Mouse (Mus musculus): ENCODE measurements around the gene Ppm1l. TPM values are rescaled to one million over a fixed set of nuclear protein-coding genes. Genes with fewer than 3 reads are reported as not detected.
"Not testable (repeated sequence)": the region's sequence is repeated elsewhere in the genome, so short reads cannot be mapped to it uniquely, and the experiment has no call there.

Ppm1l gene
- total RNA-seq, 2 experiments from 2014 or later: 1.5 to 2.2 TPM

DNA sequence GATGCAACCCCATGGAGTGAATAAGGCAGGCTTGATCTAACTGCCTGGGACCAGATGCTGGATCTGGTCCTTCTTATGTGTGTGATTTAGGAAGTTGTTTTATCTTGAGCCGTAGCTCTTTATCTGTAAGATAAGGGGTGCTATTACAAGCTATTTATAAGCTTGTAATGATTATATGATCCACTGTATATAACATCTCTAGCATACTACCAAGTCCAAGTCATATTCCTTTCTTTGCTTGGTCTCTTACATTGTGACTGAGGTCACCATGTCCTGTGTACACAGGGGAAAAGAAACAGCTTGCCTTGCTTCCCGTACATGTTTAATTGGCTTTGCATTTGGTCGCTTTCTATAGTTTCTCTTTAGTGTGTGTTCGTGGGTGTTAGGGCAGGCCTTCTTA, 46.2 kb downstream of the Ppm1l start:
- no peak for ATAC-seq (replicated peaks; ENCODE audit: poor library complexity)

GRCm38 (mm10) chr3:69364151-69364550, 47.5 kb downstream of the Ppm1l start:
- no peak for ATAC-seq (replicated peaks; ENCODE audit: poor library complexity)

DNA sequence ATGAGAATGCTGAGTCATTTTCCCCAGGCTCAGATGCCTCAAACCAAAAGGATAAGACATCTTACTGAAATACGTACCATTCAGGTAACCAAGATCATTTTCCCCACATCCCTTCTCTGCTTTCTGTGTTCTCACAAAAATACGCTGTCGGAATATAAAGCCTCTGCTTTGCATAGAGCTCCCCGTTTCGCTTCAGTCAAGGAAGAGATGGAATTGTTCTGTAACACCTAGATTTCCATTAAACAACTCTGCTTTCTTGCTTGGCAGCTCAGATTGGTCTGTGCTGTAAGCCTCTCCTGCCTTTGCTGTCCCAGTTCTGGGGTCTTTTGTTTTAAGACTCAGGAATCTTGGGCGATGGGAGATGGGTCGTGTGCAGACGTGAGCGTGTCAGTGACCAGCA, 51.3 kb downstream of the Ppm1l start:
- ATAC-seq (replicated peaks; ENCODE audit: poor library complexity): no peak

DNA sequence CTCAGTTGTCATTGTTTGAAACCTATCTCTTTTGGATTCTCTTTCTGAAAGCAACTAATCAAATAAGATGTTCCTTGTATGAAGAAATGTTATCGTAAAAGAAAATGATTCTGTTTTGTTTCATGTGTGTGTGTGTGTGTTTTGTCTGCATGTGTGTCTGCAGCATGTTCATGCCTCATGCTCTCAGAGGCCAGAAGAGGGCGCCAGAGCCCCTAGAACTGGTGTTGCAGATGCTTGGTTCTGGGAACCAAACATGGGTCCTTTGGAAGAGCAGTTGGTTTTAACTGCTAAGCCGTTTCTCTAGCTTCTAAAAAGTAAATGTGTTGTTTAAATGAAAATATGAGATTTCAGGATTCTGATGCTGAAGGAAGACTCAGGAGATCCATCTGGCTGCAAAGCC, 56.1 kb downstream of the Ppm1l start:
- ATAC-seq (replicated peaks; ENCODE audit: poor library complexity): no peak

- ATAC-seq (replicated peaks; ENCODE audit: poor library complexity): peak; percentile 96
These were observed 57.1 kb downstream of the Ppm1l start for GRCm38 (mm10) chr3:69373544-69374306.

DNA sequence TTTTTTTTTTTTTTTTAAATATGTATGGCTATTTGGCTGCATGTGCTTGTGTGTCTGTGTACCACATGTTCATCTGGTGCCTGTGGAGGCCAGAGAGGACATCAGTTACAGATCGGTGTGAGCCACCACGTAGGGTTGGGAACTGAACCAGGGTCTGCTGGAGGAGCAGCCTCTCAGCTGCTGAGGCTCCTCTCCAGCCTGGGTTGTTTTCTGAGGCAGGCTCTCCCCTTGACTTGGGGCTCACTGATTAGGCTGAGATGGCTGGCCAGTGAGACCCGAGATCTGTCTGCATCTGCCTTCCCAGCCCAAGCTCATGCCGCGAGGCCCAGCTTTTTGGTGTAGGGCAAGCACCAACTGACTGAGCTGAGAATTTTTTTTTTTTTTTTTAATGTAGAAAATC, 57.9 kb downstream of the Ppm1l start:
- peak; percentile 35 for ATAC-seq (replicated peaks; ENCODE audit: poor library complexity)

DNA sequence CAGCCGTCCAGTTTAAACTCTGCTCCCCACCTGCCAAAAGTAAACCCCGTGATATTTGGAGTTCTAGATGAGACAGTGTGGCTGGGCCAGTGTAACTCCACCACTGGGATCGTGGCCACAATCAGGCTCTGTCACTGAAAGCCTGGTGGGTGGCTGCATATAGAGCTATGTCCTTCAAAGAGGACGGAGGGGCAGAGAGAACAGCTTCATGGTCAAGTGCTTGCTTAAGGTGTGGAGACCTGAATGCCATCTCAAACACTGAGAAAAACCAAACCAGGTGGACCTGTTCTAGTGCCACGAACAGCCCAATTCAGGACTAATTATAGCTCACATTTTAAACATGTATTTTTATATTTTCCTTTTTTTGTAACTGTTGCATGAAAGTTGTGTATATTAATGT, 58.3 kb downstream of the Ppm1l start:
- ATAC-seq (replicated peaks; ENCODE audit: poor library complexity): no peak

DNA sequence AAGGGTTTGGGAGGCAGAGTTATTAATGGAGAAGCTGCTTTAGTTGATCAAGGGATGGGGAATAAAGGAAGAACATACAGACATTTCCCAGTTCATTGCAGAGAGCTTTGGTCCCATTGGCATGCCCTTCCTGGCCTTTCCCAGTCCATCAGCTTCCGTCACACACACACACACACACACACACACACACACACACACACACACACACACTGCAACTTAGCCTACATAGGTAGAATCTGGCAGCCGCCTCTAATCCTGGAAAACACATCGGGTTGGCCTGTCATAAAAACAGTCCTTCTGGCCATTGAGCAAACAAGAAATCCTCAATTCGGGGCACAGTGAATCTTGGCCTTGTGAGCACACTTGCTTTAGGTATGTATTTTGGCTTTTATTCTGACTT, 64.6 kb downstream of the Ppm1l start:
- no peak for ATAC-seq (replicated peaks; ENCODE audit: poor library complexity)

DNA sequence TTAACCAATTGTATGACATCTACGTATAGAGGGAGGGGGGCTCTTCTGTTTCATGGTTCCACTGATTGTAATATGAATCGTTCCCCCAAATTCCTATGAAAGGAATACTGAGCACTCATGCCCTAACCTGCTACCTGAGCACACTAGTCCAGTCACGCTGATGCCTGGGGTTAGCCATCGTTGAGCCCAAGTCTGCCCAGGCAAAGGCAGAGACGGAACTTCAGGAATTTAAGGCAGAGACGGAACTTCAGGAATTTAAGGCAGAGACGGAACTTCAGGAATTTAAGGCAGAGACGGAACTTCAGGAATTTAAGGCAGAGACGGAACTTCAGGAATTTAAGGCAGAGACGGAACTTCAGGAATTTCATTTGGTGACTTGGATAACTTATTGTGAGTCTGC, 75.2 kb downstream of the Ppm1l start:
- not testable (repeated sequence) for ATAC-seq (replicated peaks; ENCODE audit: poor library complexity)

DNA sequence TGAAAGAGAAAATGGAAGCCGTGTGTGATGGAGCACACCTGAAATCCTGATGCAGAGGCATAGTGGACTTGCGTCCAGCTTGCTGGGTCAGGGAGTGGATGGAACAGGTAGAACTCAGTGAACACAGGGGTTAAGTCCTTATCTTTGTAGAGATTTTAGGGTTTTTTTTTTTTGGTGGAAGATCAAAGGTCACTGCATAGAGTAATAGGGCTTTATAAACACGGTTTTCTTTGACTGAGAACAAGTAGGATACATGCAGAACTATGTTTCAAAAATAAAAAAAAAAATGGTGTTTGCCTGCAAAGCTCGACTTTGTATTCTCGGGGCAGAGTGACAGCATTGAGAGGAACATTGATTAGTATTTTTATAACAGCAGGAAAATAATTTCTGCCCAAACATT, 75.6 kb downstream of the Ppm1l start:
- ATAC-seq (replicated peaks; ENCODE audit: poor library complexity): no peak

- ATAC-seq (replicated peaks; ENCODE audit: poor library complexity): no peak
These were observed 76.4 kb downstream of the Ppm1l start for GRCm38 (mm10) chr3:69393079-69393478.

GRCm38 (mm10) chr3:69393991-69394390, 77.3 kb downstream of the Ppm1l start:
- ATAC-seq (replicated peaks; ENCODE audit: poor library complexity): no peak

- ATAC-seq (replicated peaks; ENCODE audit: poor library complexity): no peak
These were observed 78.4 kb downstream of the Ppm1l start for GRCm38 (mm10) chr3:69395084-69395483.

- no peak for ATAC-seq (replicated peaks; ENCODE audit: poor library complexity)
These were observed 81.1 kb downstream of the Ppm1l start for GRCm38 (mm10) chr3:69397733-69398132.

GRCm38 (mm10) chr3:69399336-69399735, 82.7 kb downstream of the Ppm1l start:
- ATAC-seq (replicated peaks; ENCODE audit: poor library complexity): no peak

GRCm38 (mm10) chr3:69403196-69403595, 86.5 kb downstream of the Ppm1l start:
- ATAC-seq (replicated peaks; ENCODE audit: poor library complexity): no peak

- ATAC-seq (replicated peaks; ENCODE audit: poor library complexity): no peak
These were observed 89.7 kb downstream of the Ppm1l start for GRCm38 (mm10) chr3:69406210-69406895.

DNA sequence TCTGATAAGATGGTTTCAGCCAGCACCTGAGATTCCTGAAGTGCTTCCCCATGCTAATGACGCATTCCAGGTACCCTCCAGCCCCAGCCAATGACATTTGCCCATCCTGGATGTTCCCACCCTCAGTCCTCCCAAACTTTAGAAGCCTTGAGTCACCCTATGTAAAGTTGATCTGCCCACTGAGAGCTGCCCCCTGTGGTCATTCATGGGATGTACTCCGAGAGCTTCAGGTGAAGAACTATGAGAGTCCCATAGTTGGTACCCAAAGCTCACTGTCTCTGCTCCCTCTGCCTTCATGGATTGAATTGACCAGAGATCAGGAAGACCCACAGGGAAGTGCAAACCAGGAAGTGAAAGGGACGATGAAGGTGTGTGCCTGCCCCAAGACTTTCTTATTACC, 91.4 kb downstream of the Ppm1l start:
- ATAC-seq (replicated peaks; ENCODE audit: poor library complexity): 0 out of 2 replicates have a peak, but pooled peaks have one; percentile 39

DNA sequence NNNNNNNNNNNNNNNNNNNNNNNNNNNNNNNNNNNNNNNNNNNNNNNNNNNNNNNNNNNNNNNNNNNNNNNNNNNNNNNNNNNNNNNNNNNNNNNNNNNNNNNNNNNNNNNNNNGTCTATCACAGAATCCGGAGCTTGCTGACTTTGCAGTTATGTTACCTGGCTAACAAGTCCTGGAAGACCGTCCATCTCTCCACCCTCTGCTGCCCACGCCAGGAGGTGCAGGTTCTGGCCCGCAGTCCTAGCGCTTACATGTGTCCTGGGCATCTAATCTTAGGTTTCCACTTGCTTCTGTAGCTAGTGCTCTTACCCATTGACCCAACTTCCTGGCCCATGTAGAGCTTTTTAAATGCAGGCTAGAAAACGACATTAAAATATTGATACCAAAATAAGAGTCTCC, 99.5 kb downstream of the Ppm1l start:
- no peak for ATAC-seq (replicated peaks; ENCODE audit: poor library complexity)

GRCm38 (mm10) chr3:69422741-69423140, 106.1 kb downstream of the Ppm1l start:
- ATAC-seq (replicated peaks; ENCODE audit: poor library complexity): no peak

DNA sequence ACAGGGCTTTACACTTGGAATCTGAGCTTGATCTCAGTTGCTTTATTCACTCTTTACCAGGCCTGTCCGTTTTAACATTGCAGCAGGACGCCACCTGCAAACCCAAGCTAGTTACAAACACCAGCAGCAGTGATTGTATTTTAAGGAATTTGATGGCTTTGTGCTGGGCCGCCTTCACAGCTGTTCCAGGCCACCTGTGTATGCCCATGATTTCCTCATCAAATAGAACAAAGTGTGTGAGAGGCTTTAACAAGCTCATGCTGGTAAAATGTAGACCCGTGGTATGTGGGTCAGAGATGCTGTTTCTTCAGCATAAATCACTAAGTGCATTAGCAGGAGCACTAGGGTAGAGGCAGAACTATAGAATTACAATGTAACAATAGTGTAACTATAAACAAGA, 106.7 kb downstream of the Ppm1l start:
- ATAC-seq (replicated peaks; ENCODE audit: poor library complexity): no peak

- not testable (repeated sequence) for ATAC-seq (replicated peaks; ENCODE audit: poor library complexity)
These were observed 108.1 kb downstream of the Ppm1l start for GRCm38 (mm10) chr3:69424781-69425180.

- no peak for ATAC-seq (replicated peaks; ENCODE audit: poor library complexity)
These were observed 110.6 kb downstream of the Ppm1l start for GRCm38 (mm10) chr3:69427259-69427658.
